In the genomic region with DNA sequence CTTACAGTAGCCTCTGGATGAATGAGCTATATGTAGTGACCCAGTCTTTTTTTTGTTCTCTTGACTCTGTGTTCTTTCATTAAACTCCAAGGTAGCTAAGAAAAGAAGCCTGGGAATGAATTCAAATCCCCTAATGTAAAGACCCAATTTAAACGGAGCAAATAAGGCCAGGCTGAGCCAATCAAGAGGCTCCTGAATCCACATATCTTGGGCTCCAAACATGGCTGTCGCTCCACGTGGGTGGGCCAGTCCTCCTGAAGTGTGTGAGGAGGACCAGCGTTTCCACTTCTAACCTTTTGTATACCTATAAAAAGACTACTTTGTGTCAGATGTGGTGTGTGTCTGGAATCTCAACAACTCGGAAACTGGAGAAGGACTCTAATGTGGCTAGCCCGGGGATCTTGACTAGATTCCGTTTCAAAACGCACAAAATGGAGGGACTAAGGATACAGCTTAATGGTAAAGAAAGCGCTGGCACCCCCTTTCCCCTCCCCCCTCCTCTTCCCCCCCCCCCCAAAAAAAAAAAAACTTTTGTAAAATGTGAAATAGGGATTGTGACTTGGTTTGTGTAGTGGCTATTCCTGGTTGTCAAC, we compare ENCODE assay signal across 27 mouse cellular contexts.
"Had no signal": no experiment of that assay in that cellular context is flagged by ENCODE, and none has a peak within 500 bp of the region (broad histone marks: within the 10 kb centered on the region; RNA-seq: fewer than 3 reads in every experiment).

No protein-coding gene starts in this region.

- DNase-seq: left cerebral cortex, postnatal 4 days; liver; liver, embryonic 13.5 days; liver, postnatal 0 days; lung, adult 18-20 months; lung, adult 2 months; lung, embryonic 14.5 days; lung, postnatal 10 days; lung, postnatal 14 days; lung, postnatal 36 days; midbrain, embryonic 14.5 days had no signal

- H3K4me1 ChIP-seq: limb, embryonic 10.5 days; limb, embryonic 12.5 days; limb, embryonic 13.5 days; midbrain, embryonic 10.5 days; midbrain, embryonic 12.5 days; midbrain, embryonic 13.5 days; midbrain, embryonic 15.5 days; neural tube, embryonic 12.5 days had no signal

- H3K27ac ChIP-seq: limb, embryonic 10.5 days; limb, embryonic 12.5 days; limb, embryonic 13.5 days; limb, embryonic 15.5 days; liver, embryonic 12.5 days; liver, embryonic 13.5 days; liver, embryonic 14.5 days; liver, embryonic 15.5 days; macrophage; midbrain, embryonic 10.5 days; midbrain, embryonic 12.5 days; midbrain, embryonic 13.5 days; midbrain, embryonic 15.5 days; neural tube, embryonic 12.5 days had no signal

- H3K4me3 ChIP-seq: limb, embryonic 10.5 days; limb, embryonic 12.5 days; limb, embryonic 13.5 days; limb, embryonic 15.5 days; liver, embryonic 12.5 days; liver, embryonic 13.5 days; liver, embryonic 15.5 days; lung, embryonic 15.5 days; megakaryocyte, embryonic 14.5 days; midbrain, embryonic 10.5 days; midbrain, embryonic 12.5 days; midbrain, embryonic 13.5 days; midbrain, embryonic 15.5 days; myocyte; neural tube, embryonic 12.5 days had no signal

- H3K36me3 ChIP-seq: limb, embryonic 10.5 days; limb, embryonic 12.5 days; limb, embryonic 15.5 days; liver, embryonic 12.5 days; liver, embryonic 13.5 days; liver, embryonic 15.5 days; lung, embryonic 15.5 days; midbrain, embryonic 10.5 days; midbrain, embryonic 12.5 days; midbrain, embryonic 15.5 days had no signal

- H3K27me3 ChIP-seq: limb, embryonic 12.5 days; limb, embryonic 13.5 days; limb, embryonic 15.5 days; liver, embryonic 12.5 days; liver, embryonic 13.5 days; liver, embryonic 15.5 days; lung, embryonic 15.5 days; midbrain, embryonic 12.5 days; midbrain, embryonic 13.5 days; midbrain, embryonic 15.5 days; neural tube, embryonic 12.5 days had no signal

- H3K9me3 ChIP-seq: limb, embryonic 10.5 days; limb, embryonic 12.5 days; limb, embryonic 13.5 days; limb, embryonic 15.5 days; liver, embryonic 12.5 days; liver, embryonic 13.5 days; liver, embryonic 15.5 days; lung, embryonic 15.5 days; megakaryocyte, embryonic 14.5 days; midbrain, embryonic 10.5 days; midbrain, embryonic 12.5 days; midbrain, embryonic 13.5 days; midbrain, embryonic 15.5 days; neural tube, embryonic 12.5 days had no signal
